Mouse (Mus musculus) thymus, adult 2 months (tissue): Measurements from ENCODE around the gene Acot10.

Experiments
- CTCF ChIP-seq: fragments of 200-500 bp; IDR thresholded peaks from 2 replicates; pipeline ENCODE4 v1.5.1; 2012; ENCODE audit warnings: mild to moderate bottlenecking, control low read depth, low read length, moderate library complexity, borderline replicate concordance; ENCODE audit not compliant: control insufficient read depth, poor library complexity, insufficient read depth; ENCODE audit errors: extremely low read depth
- POLR2A ChIP-seq: fragments of 200-500 bp; IDR thresholded peaks from 2 replicates; pipeline ENCODE4 v1.6.1; 2012; ENCODE audit warnings: mild to moderate bottlenecking, low read length, control low read depth, moderate library complexity; ENCODE audit not compliant: control insufficient read depth, poor library complexity, insufficient read depth; ENCODE audit errors: extremely low read depth

DNA sequence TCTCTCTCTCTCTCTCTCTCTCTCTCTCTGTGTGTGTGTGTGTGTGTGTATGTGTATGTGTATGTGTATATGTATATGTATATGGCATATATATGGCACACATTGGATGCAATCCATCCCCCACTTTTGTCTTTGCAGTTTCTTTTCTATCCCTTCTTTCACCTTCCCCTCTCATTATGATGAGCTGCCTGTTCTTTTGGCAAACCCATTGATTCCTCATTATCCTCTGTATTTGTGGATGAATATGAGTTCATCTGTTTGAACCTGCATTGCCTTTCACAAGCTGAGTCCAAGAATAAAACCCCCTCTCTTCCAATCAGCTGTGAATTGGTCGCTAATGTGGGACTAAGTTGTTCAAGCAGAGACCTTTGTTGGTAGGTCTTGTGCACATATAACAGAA is 1.4 kb upstream of the Acot10 start:
- TF ChIP-seq POLR2A (no peak), CTCF (no peak)
